Mouse (Mus musculus) retina, embryonic 14.5 days (tissue): ENCODE results near the gene Galnt15.

Source experiments
- DNase-seq: peaks from one replicate; pipeline ENCODE4 v3.0.0-alpha.2; 2015; ENCODE audit warnings: low spot score

Galnt15 gene

GRCm38 (mm10) chr14:32036482-32036881 is 7.7 kb downstream of the Galnt15 start:
- no peak for DNase-seq

- DNase-seq, result no peak
These were observed 9.0 kb downstream of the Galnt15 start for GRCm38 (mm10) chr14:32037661-32038252.

GRCm38 (mm10) chr14:32042108-32042507 is 13.3 kb downstream of the Galnt15 start:
- no peak for DNase-seq

GRCm38 (mm10) chr14:32046357-32046756 is 17.6 kb downstream of the Galnt15 start:
- DNase-seq, result no peak

GRCm38 (mm10) chr14:32050171-32050570 is 21.4 kb downstream of the Galnt15 start:
- no peak for DNase-seq

- no peak for DNase-seq
These were observed 25.1 kb downstream of the Galnt15 start for GRCm38 (mm10) chr14:32053895-32054294.

- no peak for DNase-seq
These were observed 26.0 kb downstream of the Galnt15 start for GRCm38 (mm10) chr14:32054788-32055187.

GRCm38 (mm10) chr14:32055781-32056180 is 27.0 kb downstream of the Galnt15 start:
- no peak for DNase-seq

GRCm38 (mm10) chr14:32056675-32057074 is 27.9 kb downstream of the Galnt15 start:
- DNase-seq, result no peak

GRCm38 (mm10) chr14:32057664-32058063 is 28.9 kb downstream of the Galnt15 start:
- DNase-seq, result no peak

GRCm38 (mm10) chr14:32061398-32061797 is 32.6 kb downstream of the Galnt15 start:
- no peak for DNase-seq

GRCm38 (mm10) chr14:32072807-32073206 is 44.0 kb downstream of the Galnt15 start:
- peak; percentile 37 for DNase-seq

GRCm38 (mm10) chr14:32073211-32073685 is 44.5 kb downstream of the Galnt15 start:
- no peak for DNase-seq

- DNase-seq, result peak; percentile 9
These were observed 45.1 kb downstream of the Galnt15 start for GRCm38 (mm10) chr14:32073901-32074300.

- peak; percentile 90 for DNase-seq
These were observed 48.2 kb downstream of the Galnt15 start for GRCm38 (mm10) chr14:32076896-32077575.

GRCm38 (mm10) chr14:32081026-32081425 is 52.2 kb downstream of the Galnt15 start:
- no peak for DNase-seq

- DNase-seq, result no peak
These were observed 54.1 kb downstream of the Galnt15 start for GRCm38 (mm10) chr14:32082891-32083290.

GRCm38 (mm10) chr14:32083466-32083865 is 54.7 kb downstream of the Galnt15 start:
- no peak for DNase-seq

GRCm38 (mm10) chr14:32084761-32085485 is 56.1 kb downstream of the Galnt15 start, which contains the start of gene Oxnad1:
TSS of gene Oxnad1 (plus strand) at chr14:32085374.
- DNase-seq, result peak; percentile 86

GRCm38 (mm10) chr14:32085486-32086201 is 56.9 kb downstream of the Galnt15 start, which contains the start of gene Dph3:
TSS of gene Dph3 (minus strand) at chr14:32085729.
- peak; percentile 98 for DNase-seq

GRCm38 (mm10) chr14:32086226-32086625 is 57.4 kb downstream of the Galnt15 start:
- peak; percentile 7 for DNase-seq
